Mouse (Mus musculus) intestine, embryonic 16.5 days (tissue): Measurements from ENCODE around the gene M1ap. TPM values are rescaled to one million over a fixed set of nuclear protein-coding genes. Genes with fewer than 3 reads are reported as not detected.
A peak's percentile ranks its signal among the peaks of the same experiment; 100 is the strongest.

Experiments used
- ATAC-seq: fragments of 200-750 bp; cut with Nextera tagmentation; 2 replicates; pipeline ENCODE4 v1.8.0; 2017; ENCODE audit warnings: moderate TSS enrichment, moderate library complexity
- H3K27ac ChIP-seq: fragments of 300-500 bp; sonication (generic); 2 replicates; pipeline ENCODE4 v1.5.1; 2014; ENCODE audit warnings: mild to moderate bottlenecking, low read length
- H3K27me3 ChIP-seq: fragments of 300-500 bp; sonication (generic); replicated peaks from 2 replicates; pipeline ENCODE4 v1.6.1; 2014; ENCODE audit warnings: low read length, control low read depth, mixed read lengths; ENCODE audit not compliant: control insufficient read depth, insufficient read depth
- H3K36me3 ChIP-seq: fragments of 300-500 bp; sonication (generic); 2 replicates; pipeline ENCODE4 v1.6.1; 2014; ENCODE audit warnings: low read length, control low read depth; ENCODE audit not compliant: control insufficient read depth, insufficient read depth
- H3K4me1 ChIP-seq: fragments of 300-500 bp; sonication (generic); 2 replicates; pipeline ENCODE4 v1.6.1; 2014; ENCODE audit warnings: low read length, control low read depth, mixed read lengths; ENCODE audit not compliant: control insufficient read depth, insufficient read depth
- H3K4me2 ChIP-seq: fragments of 300-500 bp; sonication (generic); 2 replicates; pipeline ENCODE4 v1.6.1; 2014; ENCODE audit warnings: low read depth, low read length, control low read depth
- H3K4me3 ChIP-seq: fragments of 300-500 bp; sonication (generic); 2 replicates; pipeline ENCODE4 v1.5.1; 2014; ENCODE audit warnings: mild to moderate bottlenecking, low read length
- H3K9ac ChIP-seq: fragments of 300-500 bp; sonication (generic); 2 replicates; pipeline ENCODE4 v1.6.1; 2014; ENCODE audit warnings: low read depth, low read length
- H3K9me3 ChIP-seq: fragments of 300-500 bp; sonication (generic); 2 replicates; pipeline ENCODE4 v1.6.1; 2016; ENCODE audit warnings: low read length, control low read depth; ENCODE audit not compliant: control insufficient read depth
- WGBS: fragments of 180-500 bp; shearing (Covaris S2); extraction: QIAGEN DNeasy Blood & Tissue Kit; methylation state at CpG from one replicate; pipeline ENCODE4 v1.1.7; 2014; 5-methylcytosine and 5-hydroxymethylcytosine counted together
- polyA plus RNA-seq: library from polyadenylated mRNA; unstranded; fragments of >200 nt; fragmentation: Nextera tagmentation; extraction: Ambion mirVana; gene quantifications from 2 replicates; pipeline ENCODE4 v1.2.1, GENCODE M21; 2015

Gene M1ap
- polyA plus RNA-seq, 1 experiment from 2014 or later, result 0.62 TPM

DNA sequence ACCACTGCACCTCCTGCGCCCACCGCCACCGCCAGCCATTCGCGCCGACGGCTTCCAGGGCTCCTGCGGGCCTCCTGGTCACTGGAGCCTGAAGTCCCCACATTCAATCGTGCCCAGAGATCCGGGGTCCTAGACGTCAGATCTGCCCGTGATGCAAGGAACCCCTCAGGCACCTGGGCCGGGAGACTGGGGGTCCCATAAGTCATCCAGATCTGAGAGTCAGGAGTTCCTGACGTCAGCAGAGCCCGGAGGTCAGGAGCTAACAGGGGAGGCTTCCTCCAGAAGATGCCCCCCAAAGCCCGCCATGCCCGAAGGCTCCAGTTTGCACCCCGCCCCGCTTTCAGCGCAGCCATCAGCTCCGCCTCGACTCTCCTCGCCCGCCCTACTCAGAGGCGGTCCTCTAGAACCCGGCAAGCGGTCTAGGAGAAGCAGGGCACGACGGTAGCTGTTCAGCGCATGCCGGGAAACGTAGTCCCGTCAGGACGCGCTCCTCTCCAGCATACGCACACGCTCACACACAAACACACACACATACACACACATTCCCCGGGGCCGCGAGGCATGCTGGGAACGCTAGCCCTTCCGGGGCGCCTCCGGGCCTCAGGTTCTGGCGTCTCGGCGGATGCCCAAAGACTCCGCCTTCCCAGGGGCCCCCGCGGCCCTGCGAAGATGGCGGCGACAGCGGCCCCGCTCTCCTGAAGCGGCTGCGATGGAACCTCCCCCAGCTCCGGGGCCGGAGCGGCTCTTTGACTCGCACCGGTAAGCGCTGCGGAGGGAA lies 107.6 kb downstream of the M1ap start, which contains the start of gene Aup1:
TSS of gene Aup1 (plus strand) at position 448 of the 778 bp plus-strand sequence.
- H3K9me3 ChIP-seq, result no peaks in the 10 kb centered on the region
- no peaks in the 10 kb centered on the region for H3K27me3 ChIP-seq
- H3K27ac ChIP-seq, result peak within 1 kb of the TSS; percentile 85
- peak within 1 kb of the TSS; percentile 94 for H3K9ac ChIP-seq
- under 1% methylated on average over 64 of the region's 64 CpGs for WGBS
- peaks cover 18% of the 10 kb centered on the region; the same call in 1 of the 2 replicates for H3K36me3 ChIP-seq
- peaks cover 38% of the 10 kb centered on the region for H3K4me1 ChIP-seq
- H3K4me2 ChIP-seq, result peak within 1 kb of the TSS; percentile 95
- H3K4me3 ChIP-seq, result peak within 1 kb of the TSS; percentile 99
- peak; percentile 94 for ATAC-seq

DNA sequence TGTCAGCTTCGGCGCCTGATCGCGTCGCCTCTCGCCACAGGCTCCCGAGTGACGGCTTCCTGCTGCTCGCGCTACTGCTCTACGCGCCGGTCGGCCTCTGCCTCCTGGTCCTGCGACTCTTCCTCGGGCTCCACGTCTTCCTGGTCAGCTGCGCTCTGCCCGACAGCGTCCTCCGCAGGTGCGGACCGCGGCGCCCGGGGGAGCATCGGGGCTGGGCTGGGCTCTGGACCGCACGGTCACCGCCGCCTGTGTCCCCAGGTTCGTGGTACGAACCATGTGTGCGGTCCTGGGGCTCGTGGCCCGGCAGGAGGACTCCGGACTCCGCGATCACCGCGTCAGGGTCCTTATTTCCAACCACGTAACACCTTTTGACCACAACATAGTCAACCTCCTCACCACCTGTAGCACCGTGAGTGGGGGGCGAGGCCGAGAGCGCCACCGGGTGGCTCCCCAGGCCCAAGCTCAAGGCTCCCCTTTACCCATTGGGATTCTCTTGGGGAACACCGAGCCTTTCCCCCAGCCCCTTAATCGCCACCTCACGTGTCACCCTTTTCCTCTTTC lies 108.2 kb downstream of the M1ap start, which contains the start of gene Htra2:
TSS of gene Htra2 (minus strand) at position 403 of the 561 bp plus-strand sequence.
- Histone ChIP-seq H3K36me3 (peaks cover 18% of the 10 kb centered on the region; the same call in 1 of the 2 replicates), H3K9ac (peak within 1 kb of the TSS; percentile 94), H3K27ac (peak within 1 kb of the TSS; percentile 85), H3K9me3 (no peaks in the 10 kb centered on the region), H3K4me1 (peaks cover 40% of the 10 kb centered on the region), H3K4me2 (peak within 1 kb of the TSS; percentile 95), H3K4me3 (peak within 1 kb of the TSS; percentile 99), H3K27me3 (no peaks in the 10 kb centered on the region; the same call in 1 of the 2 replicates)
- peak; percentile 22 for ATAC-seq
- WGBS, result under 1% methylated on average over 50 of the region's 50 CpGs

DNA sequence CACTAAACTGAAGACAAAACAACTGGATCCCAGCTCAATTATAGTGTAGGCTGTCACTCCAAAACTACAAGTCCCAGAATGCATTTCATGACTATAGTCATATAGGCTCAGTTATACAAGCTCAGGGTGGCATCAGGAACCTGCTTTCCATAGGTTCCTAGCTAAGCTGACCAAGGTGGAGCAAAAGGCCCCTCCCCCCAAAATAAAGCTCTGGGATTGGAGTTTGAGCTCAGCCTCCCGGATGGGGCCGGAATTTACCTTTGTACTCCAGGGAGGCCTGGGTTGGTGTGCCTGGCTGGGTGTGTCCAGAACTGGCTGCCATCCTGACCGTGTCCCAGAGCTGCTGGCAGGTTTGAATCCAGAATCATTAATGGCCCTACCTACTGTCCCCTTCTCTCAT lies 111.1 kb downstream of the M1ap start, which contains the start of gene Dqx1:
TSS of gene Dqx1 (plus strand) at position 55 of the 400 bp plus-strand sequence.
- Histone ChIP-seq H3K4me2 (peak within 1 kb of the TSS; percentile 64), H3K9ac (peak within 1 kb of the TSS; percentile 72), H3K4me3 (peak within 1 kb of the TSS; percentile 52), H3K36me3 (peaks cover 15% of the 10 kb centered on the region; the same call in 1 of the 2 replicates), H3K9me3 (no peaks in the 10 kb centered on the region), H3K4me1 (peaks cover 36% of the 10 kb centered on the region), H3K27ac (peak within 1 kb of the TSS; percentile 83), H3K27me3 (peaks cover 14% of the 10 kb centered on the region)
- WGBS, result 35% methylated on average over 3 of the region's 3 CpGs
- ATAC-seq, result peak; percentile 70

DNA sequence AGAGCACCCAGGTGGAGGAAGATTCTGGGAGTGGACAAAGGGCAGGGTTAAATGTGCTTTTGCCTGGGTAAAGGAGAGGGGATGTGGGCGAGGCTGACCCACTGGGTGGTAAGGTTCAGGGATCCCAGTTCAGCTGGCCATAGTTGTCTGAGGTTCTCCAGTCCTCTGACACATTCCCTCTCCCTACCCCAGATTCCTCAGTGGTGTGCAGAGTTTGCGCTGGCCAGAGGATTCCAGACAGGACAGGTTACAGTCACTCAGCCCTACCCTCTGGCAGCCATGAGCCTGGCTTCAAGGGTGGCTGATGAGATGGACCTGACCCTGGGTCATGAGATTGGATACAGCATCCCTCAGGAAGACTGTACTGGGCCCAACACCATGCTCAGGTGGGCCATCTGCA lies 112.0 kb downstream of the M1ap start:
- no peak for ATAC-seq
- H3K36me3 ChIP-seq, result peaks cover 15% of the 10 kb centered on the region; the same call in 1 of the 2 replicates
- H3K4me3 ChIP-seq, result peak overlapping the region; percentile 52
- no peaks in the 10 kb centered on the region for H3K9me3 ChIP-seq
- WGBS, result 70% methylated on average over 2 of the region's 2 CpGs
- H3K4me2 ChIP-seq, result peak overlapping the region; percentile 64
- peaks cover 20% of the 10 kb centered on the region for H3K27me3 ChIP-seq
- H3K27ac ChIP-seq, result peak overlapping the region; percentile 83
- H3K9ac ChIP-seq, result peak overlapping the region; percentile 72
- H3K4me1 ChIP-seq, result peaks cover 28% of the 10 kb centered on the region

DNA sequence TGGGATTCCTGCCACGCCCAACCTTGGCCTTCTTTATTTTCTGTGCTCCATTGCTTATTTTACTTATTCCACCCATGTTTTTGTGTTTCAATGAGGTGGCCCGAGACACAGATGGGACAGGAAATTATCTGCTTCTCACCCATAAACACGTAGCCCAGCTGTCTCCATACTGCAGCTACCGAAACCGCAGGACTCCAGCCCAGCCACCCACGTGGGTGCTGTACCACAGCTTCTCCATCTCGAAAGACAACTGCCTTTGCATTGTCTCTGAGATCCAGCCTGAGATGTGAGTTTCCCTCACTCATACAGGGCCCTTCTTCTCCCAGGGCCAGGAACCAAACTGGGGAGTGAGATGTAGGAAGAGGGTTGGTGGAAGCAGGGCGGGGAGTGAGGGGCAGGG lies 119.3 kb downstream of the M1ap start:
- peaks cover 85% of the 10 kb centered on the region for H3K27me3 ChIP-seq
- no peaks in the 10 kb centered on the region for H3K36me3 ChIP-seq
- WGBS, result 39% methylated on average over 8 of the region's 8 CpGs
- no peak overlapping the region for H3K4me2 ChIP-seq
- ATAC-seq, result no peak
- no peak overlapping the region for H3K9ac ChIP-seq
- H3K9me3 ChIP-seq, result no peaks in the 10 kb centered on the region
- H3K27ac ChIP-seq, result no peak overlapping the region
- H3K4me1 ChIP-seq, result peaks cover 8% of the 10 kb centered on the region
- no peak overlapping the region for H3K4me3 ChIP-seq

DNA sequence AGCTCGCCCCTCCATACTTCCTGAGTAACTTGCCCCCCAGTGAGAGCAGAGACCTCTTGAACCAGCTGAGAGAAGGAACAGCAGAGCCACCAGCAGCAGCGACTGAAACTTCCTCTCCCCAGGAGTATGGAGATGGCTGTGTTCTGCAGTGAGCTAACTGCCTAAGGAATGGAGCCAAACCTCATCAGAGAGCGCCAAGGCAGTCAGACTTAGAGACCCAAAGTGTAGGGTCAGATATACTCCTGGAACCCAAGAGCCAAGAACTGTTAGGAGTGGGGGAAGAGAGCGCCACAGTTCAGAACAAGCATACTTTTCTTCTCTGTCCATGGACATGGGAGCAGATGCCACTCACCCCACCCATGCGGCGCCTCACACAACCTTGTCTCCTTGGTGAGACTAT lies 119.7 kb downstream of the M1ap start:
- WGBS, result 38% methylated on average over 6 of the region's 6 CpGs

DNA sequence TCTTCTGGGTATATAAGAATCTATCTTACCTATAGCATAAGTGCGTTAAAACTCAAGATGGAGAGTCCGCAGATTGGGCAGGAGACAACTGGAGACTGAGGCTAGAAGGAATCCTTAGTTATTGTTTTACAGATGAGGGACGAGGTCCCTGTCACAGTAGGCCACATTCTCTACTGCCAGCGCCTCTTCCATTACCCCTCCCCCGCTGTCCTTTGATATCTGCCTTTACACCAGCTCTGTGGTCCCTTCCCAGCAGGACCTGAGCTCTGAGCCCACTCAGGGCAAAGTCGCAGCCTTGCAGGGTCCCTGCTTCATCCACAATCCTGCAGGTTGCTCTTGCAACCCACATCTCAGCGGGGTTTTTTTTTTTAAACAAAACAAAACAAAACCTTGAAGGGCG lies 121.5 kb downstream of the M1ap start:
- peak overlapping the region; percentile 47; the same call in 1 of the 2 replicates for H3K4me2 ChIP-seq
- peaks cover 90% of the 10 kb centered on the region for H3K27me3 ChIP-seq
- H3K4me1 ChIP-seq, result peaks cover 14% of the 10 kb centered on the region
- ATAC-seq, result no peak
- H3K4me3 ChIP-seq, result peak overlapping the region; percentile 41
- no peaks in the 10 kb centered on the region for H3K9me3 ChIP-seq
- no peaks in the 10 kb centered on the region for H3K36me3 ChIP-seq
- no peak overlapping the region for H3K27ac ChIP-seq
- WGBS, result 10% methylated on average over 8 of the region's 8 CpGs
- 0 out of 2 replicates have a peak overlapping the region, but pooled peaks have one; percentile 32 for H3K9ac ChIP-seq

More for the DNA sequence above, 119.7 kb downstream of the M1ap start:
- no peak overlapping the region for H3K9ac ChIP-seq
- H3K27ac ChIP-seq, result no peak overlapping the region
- no peak for ATAC-seq
- peaks cover 86% of the 10 kb centered on the region for H3K27me3 ChIP-seq
- H3K4me1 ChIP-seq, result peaks cover 12% of the 10 kb centered on the region
- H3K4me2 ChIP-seq, result no peak overlapping the region
- no peaks in the 10 kb centered on the region for H3K36me3 ChIP-seq
- H3K9me3 ChIP-seq, result no peaks in the 10 kb centered on the region
- H3K4me3 ChIP-seq, result no peak overlapping the region

DNA sequence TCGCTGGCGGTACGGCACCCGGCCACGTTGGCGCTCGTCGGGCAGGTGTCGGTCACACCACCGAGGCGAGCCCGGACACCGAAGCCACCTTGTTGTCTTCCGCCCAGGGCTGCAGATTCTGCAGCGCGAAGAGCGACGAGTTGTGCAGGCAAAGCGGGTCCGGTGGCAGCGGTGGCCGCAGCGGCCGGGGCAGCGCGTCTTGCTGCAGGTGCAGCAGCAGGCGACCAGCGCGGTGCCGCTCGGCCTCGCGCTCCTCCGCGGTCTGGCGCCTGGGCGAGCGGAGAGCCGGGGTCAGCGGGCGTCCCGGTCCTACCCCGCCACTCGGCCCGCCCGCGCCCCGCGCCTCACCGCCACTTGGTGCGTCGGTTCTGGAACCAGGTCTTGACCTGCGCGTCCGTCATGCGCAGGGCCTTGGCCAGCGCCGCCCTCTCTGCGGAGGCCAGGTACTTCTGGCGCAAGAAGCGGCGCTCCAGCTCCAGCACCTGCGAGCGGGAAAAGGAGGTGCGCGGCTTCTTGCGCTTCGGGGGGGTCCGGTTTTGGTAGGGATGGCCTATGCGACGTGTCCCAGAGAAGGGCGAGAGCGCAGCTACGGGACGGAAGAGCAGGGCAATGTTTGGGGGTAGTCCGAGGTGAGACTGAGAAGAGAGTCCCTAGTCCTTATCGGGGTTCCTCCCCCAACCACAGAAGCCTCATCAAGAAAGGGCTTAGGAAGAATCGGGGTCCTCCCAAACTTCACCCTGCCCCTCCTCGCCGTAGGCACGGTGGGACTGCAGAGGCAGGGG lies 122.2 kb downstream of the M1ap start:
- Histone ChIP-seq H3K27me3 (peaks cover 91% of the 10 kb centered on the region), H3K9me3 (no peaks in the 10 kb centered on the region), H3K4me1 (peaks cover 14% of the 10 kb centered on the region), H3K9ac (peak overlapping the region; percentile 32; the same call in 1 of the 2 replicates), H3K4me3 (peak overlapping the region; percentile 41), H3K4me2 (peak overlapping the region; percentile 47), H3K36me3 (no peaks in the 10 kb centered on the region), H3K27ac (no peak overlapping the region)
- under 1% methylated on average over 81 of the region's 81 CpGs for WGBS
- no peak; the same call in 1 of the 2 replicates for ATAC-seq
